Mouse (Mus musculus) CH12.LX (cell line): ENCODE data around the gene Pde1b. TPM values are rescaled to one million over a fixed set of nuclear protein-coding genes. Genes with fewer than 3 reads are reported as not detected.

Source experiments
- DNase-seq: peaks from one replicate; pipeline ENCODE4 v3.0.0-alpha.2; 2013; ENCODE audit errors: extremely low read depth
- H3K27ac ChIP-seq: 2 replicates; pipeline ENCODE4 v1.5.1; 2012; ENCODE audit warnings: low read depth, mild to moderate bottlenecking, control low read depth, moderate library complexity; ENCODE audit not compliant: insufficient read depth
- H3K27me3 ChIP-seq: replicated peaks from 2 replicates; pipeline ENCODE3; 2012; ENCODE audit warnings: inconsistent platforms
- H3K36me3 ChIP-seq, 2 experiments: replicated peaks in 1 of 2; 2 replicates each; pipeline versions ENCODE3 to v1.6.1; 2012; ENCODE audit warnings: inconsistent platforms in 1 of 2, low read length in 1 of 2, mild to moderate bottlenecking in 1 of 2, mixed read lengths in 1 of 2, moderate library complexity in 1 of 2; ENCODE audit not compliant: control insufficient read depth in 1 of 2, insufficient read depth in 1 of 2
- H3K4me1 ChIP-seq, 2 experiments: 2 replicates each; pipeline ENCODE4 v1.6.1; 2012; ENCODE audit warnings: inconsistent platforms in 1 of 2, moderate library complexity in 1 of 2; ENCODE audit not compliant: insufficient read depth in 2 of 2, control insufficient read depth in 1 of 2
- H3K4me2 ChIP-seq: 2 replicates; pipeline ENCODE4 v1.6.1; 2012; ENCODE audit warnings: low read depth, mild to moderate bottlenecking, control low read depth; ENCODE audit not compliant: poor library complexity, insufficient read depth, severe bottlenecking
- H3K4me3 ChIP-seq, 3 experiments: fragments of 150-350 bp in 1 of 3; sonication (generic) in 1 of 3; replicated peaks in 1 of 3; 2 replicates each; pipeline versions ENCODE3 to v1.5.1; 2011 to 2012; ENCODE audit warnings: low read depth in 2 of 3, low read length in 2 of 3, mild to moderate bottlenecking in 2 of 3, moderate library complexity in 2 of 3, control low read depth in 1 of 3, improper control_type of control experiment in 1 of 3, inconsistent platforms in 1 of 3, mixed read lengths in 1 of 3; ENCODE audit not compliant: poor library complexity in 1 of 3
- H3K79me2 ChIP-seq: replicated peaks from 2 replicates; pipeline ENCODE4 v1.6.1; 2012; ENCODE audit warnings: mild to moderate bottlenecking, moderate library complexity; ENCODE audit not compliant: control insufficient read depth, poor library complexity, insufficient read depth, severe bottlenecking; ENCODE audit errors: extremely low read depth
- H3K9ac ChIP-seq: 2 replicates; pipeline ENCODE4 v1.6.1; 2012; ENCODE audit warnings: low read depth, mild to moderate bottlenecking, control low read depth, moderate library complexity; ENCODE audit not compliant: insufficient read depth
- H3K9me3 ChIP-seq: replicated peaks from 2 replicates; pipeline ENCODE3; 2012; ENCODE audit warnings: low read length, inconsistent platforms, mixed read lengths
- BHLHE40 ChIP-seq: IDR thresholded peaks from 2 replicates; pipeline ENCODE4 v1.6.1; 2011; ENCODE audit warnings: mild to moderate bottlenecking, low read depth, low read length, improper control_type of control experiment
- CHD1 ChIP-seq: IDR thresholded peaks from 2 replicates; pipeline ENCODE4 v1.6.1; 2012; ENCODE audit warnings: low read depth, low read length, improper control_type of control experiment, inconsistent platforms
- CHD2 ChIP-seq: IDR thresholded peaks from 2 replicates; pipeline ENCODE4 v1.6.1; 2011; ENCODE audit warnings: low read length, improper control_type of control experiment
- ELF1 ChIP-seq: IDR thresholded peaks from 2 replicates; pipeline ENCODE4 v1.6.1; 2014; ENCODE audit warnings: low read depth, mild to moderate bottlenecking, inconsistent platforms, low read length, improper control_type of control experiment
- EP300 ChIP-seq: IDR thresholded peaks from 2 replicates; pipeline ENCODE4 v1.6.1; 2011; ENCODE audit warnings: low read length, improper control_type of control experiment
- GABPA ChIP-seq: IDR thresholded peaks from 2 replicates; pipeline ENCODE4 v1.6.1; 2012; ENCODE audit warnings: low read depth, low read length, improper control_type of control experiment, inconsistent platforms; ENCODE audit not compliant: insufficient replicate concordance
- HCFC1 ChIP-seq: IDR thresholded peaks from 2 replicates; pipeline ENCODE4 v1.6.1; 2012; ENCODE audit warnings: low read depth, mild to moderate bottlenecking, inconsistent platforms, low read length, improper control_type of control experiment
- IRF4 ChIP-seq: IDR thresholded peaks from 2 replicates; pipeline ENCODE4 v1.6.1; 2014; ENCODE audit warnings: low read depth, mild to moderate bottlenecking, inconsistent platforms, low read length, improper control_type of control experiment
- JUN ChIP-seq: IDR thresholded peaks from 2 replicates; pipeline ENCODE4 v1.6.1; 2011; ENCODE audit warnings: low read depth, mild to moderate bottlenecking, low read length, improper control_type of control experiment, moderate library complexity; ENCODE audit not compliant: insufficient read depth
- KAT2A ChIP-seq: IDR thresholded peaks from 2 replicates; pipeline ENCODE4 v1.6.1; 2012; ENCODE audit warnings: low read length, improper control_type of control experiment, inconsistent platforms; ENCODE audit not compliant: insufficient replicate concordance
- MAFK ChIP-seq: IDR thresholded peaks from 2 replicates; pipeline ENCODE4 v1.6.1; 2011; ENCODE audit warnings: low read length, improper control_type of control experiment; ENCODE audit not compliant: insufficient replicate concordance
- MAX ChIP-seq: IDR thresholded peaks from 2 replicates; pipeline ENCODE4 v1.6.1; 2011; ENCODE audit warnings: low read length, improper control_type of control experiment
- MXI1 ChIP-seq: IDR thresholded peaks from 2 replicates; pipeline ENCODE4 v1.6.1; 2011; ENCODE audit warnings: mild to moderate bottlenecking, low read depth, low read length, improper control_type of control experiment
- PAX5 ChIP-seq: IDR thresholded peaks from 2 replicates; pipeline ENCODE4 v1.6.1; 2012; ENCODE audit warnings: low read length, inconsistent platforms, mixed read lengths
- POLR2A ChIP-seq: IDR thresholded peaks from 2 replicates; pipeline ENCODE4 v1.6.1; 2011; ENCODE audit warnings: low read depth, mild to moderate bottlenecking, improper control_type of control experiment, low read length
- POLR2AphosphoS2 ChIP-seq: IDR thresholded peaks from 2 replicates; pipeline ENCODE4 v1.6.1; 2011; ENCODE audit warnings: low read depth, low read length, improper control_type of control experiment
- TBP ChIP-seq: conservative IDR thresholded peaks from 2 replicates; pipeline ENCODE4 v1.6.1; 2011; ENCODE audit warnings: low read depth, low read length, improper control_type of control experiment
- UBTF ChIP-seq: IDR thresholded peaks from 2 replicates; pipeline ENCODE4 v1.6.1; 2012; ENCODE audit warnings: low read depth, mild to moderate bottlenecking, inconsistent platforms, low read length, improper control_type of control experiment, moderate library complexity
- USF2 ChIP-seq: conservative IDR thresholded peaks from 2 replicates; pipeline ENCODE4 v1.6.1; 2011; ENCODE audit warnings: low read depth, low read length, improper control_type of control experiment
- ZC3H11A ChIP-seq: IDR thresholded peaks from 2 replicates; pipeline ENCODE4 v1.6.1; 2012; ENCODE audit warnings: low read depth, mild to moderate bottlenecking, inconsistent platforms, low read length, improper control_type of control experiment
- ZKSCAN1 ChIP-seq: IDR thresholded peaks from 2 replicates; pipeline ENCODE4 v1.6.1; 2012; ENCODE audit warnings: low read depth, inconsistent platforms, low read length, improper control_type of control experiment, borderline replicate concordance
- ZMIZ1 ChIP-seq: IDR thresholded peaks from 2 replicates; pipeline ENCODE4 v1.6.1; 2012; ENCODE audit warnings: low read depth, mild to moderate bottlenecking, inconsistent platforms, low read length, improper control_type of control experiment
- ZNF384 ChIP-seq: IDR thresholded peaks from 2 replicates; pipeline ENCODE4 v1.6.1; 2012; ENCODE audit warnings: low read depth, low read length, improper control_type of control experiment, inconsistent platforms
- dilution Hi-C: fragments of 300-500 bp; cut with MboI; formaldehyde crosslinking; loops from 2 replicates; pipeline ENCODE4 v1.14.3; 2020; ENCODE audit warnings: low sequenced_read_pairs; ENCODE audit not compliant: extremely low pct_unique_long_range_greater_than_20kb, extremely low pct_ligation_motif_present
- in situ Hi-C: fragments of 300-500 bp; cut with MboI; formaldehyde crosslinking; loops from 3 replicates; pipeline ENCODE4 v1.14.3; 2019; ENCODE audit warnings: low sequenced_read_pairs, low pct_ligation_motif_present, low pct_unique_long_range_greater_than_20kb, mixed read lengths
- polyA plus RNA-seq: library from polyadenylated mRNA; unstranded; fragments of >175 nt; gene quantifications from 2 replicates; pipeline ENCODE4 v1.2.1, GENCODE M21; 2012; ENCODE audit warnings: low read depth; ENCODE audit not compliant: insufficient read length
- total RNA-seq, 2 experiments: library from RNA; depleted of rRNA; stranded (reverse); fragments of 300-350 nt in 1 of 2; fragments of >200 nt in 1 of 2; gene quantifications; 2 replicates each; pipeline ENCODE4 v1.2.3; 2012 to 2014

The Pde1b gene
- total and polyA plus RNA-seq, 3 experiments: 14.2 to 36.7 (median 15.0) TPM

DNA sequence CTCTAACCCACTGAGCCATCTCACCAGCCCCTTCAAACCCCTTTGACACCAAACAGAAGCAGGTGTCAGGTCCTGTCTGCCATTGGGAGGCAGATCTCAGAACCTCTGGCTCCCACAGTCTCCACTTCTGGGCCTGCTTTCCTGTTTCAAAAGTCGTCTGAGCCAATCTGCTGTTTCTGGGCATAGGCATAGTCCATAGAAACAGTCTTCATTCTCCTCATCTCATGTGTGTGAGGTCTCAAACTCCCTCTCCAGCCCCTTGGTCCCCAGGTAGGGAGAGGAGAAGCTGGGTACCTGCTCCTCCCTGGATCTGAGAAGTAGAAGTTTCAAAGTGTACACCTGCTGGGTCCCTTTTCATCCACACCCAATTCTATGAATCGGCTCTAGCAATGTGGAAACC, 33.6 kb downstream of the Pde1b start:
- H3K27ac ChIP-seq: no peak overlapping the region
- no peaks in the 10 kb centered on the region for H3K27me3 ChIP-seq
- no peaks in the 10 kb centered on the region for H3K9me3 ChIP-seq
- H3K79me2 ChIP-seq: no peaks in the 10 kb centered on the region
- DNase-seq: no peak
- no peak overlapping the region for H3K4me3 ChIP-seq
- H3K4me1 ChIP-seq: peaks cover 0 to 15% of the 10 kb centered on the region in 2 experiments; a peak in 1 of 4 replicates
- H3K36me3 ChIP-seq: peaks cover 0 to 25% of the 10 kb centered on the region in 2 experiments
- TF ChIP-seq USF2 (no peak), CHD2 (no peak), CHD1 (no peak), ZC3H11A (no peak), HCFC1 (no peak), IRF4 (no peak), MAX (no peak), MAFK (no peak), BHLHE40 (no peak), EP300 (no peak), GABPA (no peak), PAX5 (no peak), ZMIZ1 (no peak), POLR2AphosphoS2 (no peak), ZKSCAN1 (no peak), ELF1 (no peak), KAT2A (no peak)
- H3K4me2 ChIP-seq: no peak overlapping the region
- no peak overlapping the region for H3K9ac ChIP-seq
- dilution Hi-C loops (no loop called here), in situ Hi-C loops (no loop called here)

DNA sequence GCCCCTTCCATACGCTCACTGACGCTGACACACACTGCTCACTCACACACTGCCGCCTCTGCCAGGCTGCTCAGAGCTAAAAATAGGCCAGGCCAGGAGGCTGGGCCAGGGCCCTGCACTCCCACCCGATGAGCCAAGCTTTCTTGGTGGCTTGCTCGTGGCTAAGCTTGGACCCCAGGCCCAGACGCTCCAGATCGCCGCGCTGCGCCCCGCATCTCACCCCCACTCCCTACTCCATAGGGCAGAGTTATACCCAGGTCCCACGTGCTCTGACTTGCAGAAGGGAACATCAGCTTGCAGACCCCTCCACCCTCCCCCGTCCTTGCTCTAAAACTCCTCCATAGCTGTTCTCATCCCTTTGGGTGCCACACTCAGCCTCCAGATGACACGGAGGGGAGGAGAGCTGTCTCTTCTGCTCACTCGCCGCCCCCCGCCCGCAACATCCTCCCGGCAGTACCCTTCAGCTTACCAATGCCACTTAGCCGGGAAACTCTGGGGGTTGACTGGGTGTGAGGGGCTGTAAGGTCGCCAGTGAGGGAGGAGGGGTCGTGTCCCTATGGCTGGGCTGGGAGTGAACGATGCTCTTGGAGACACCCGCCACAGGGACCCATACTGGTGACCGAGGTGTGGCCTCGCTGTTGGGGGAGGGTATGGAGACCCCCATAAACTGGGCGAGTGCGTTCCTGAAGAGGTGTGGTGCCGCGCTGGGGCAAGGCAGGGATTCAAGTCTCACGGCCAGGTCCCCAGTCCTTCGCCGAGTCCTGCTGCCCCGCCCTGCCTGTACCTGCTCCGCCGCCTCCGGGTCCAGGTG, 34.4 kb downstream of the Pde1b start:
- Histone ChIP-seq H3K4me3 (no peak overlapping the region), H3K79me2 (no peaks in the 10 kb centered on the region), H3K4me2 (no peak overlapping the region), H3K4me1 (peaks cover 0 to 15% of the 10 kb centered on the region in 2 experiments; a peak in 1 of 4 replicates), H3K9me3 (no peaks in the 10 kb centered on the region), H3K27ac (no peak overlapping the region), H3K36me3 (peaks cover 0 to 18% of the 10 kb centered on the region in 2 experiments), H3K27me3 (no peaks in the 10 kb centered on the region), H3K9ac (no peak overlapping the region)
- no peak for TF ChIP-seq MXI1
- no peak for TF ChIP-seq UBTF
- no peak for TF ChIP-seq TBP
- no peak for TF ChIP-seq JUN
- TF ChIP-seq ZKSCAN1: no peak
- TF ChIP-seq ZNF384: no peak
- no peak for TF ChIP-seq ELF1
- no peak for TF ChIP-seq KAT2A
- no peak for TF ChIP-seq GABPA
- no peak for TF ChIP-seq POLR2A
- no peak for DNase-seq
- dilution Hi-C loops (no loop called here), in situ Hi-C loops (no loop called here)
